Mouse (Mus musculus) mesoderm, embryonic 11.5 days (tissue): ENCODE results near the gene Olfr1058.
"Not testable (repeated sequence)": the region's sequence is repeated elsewhere in the genome, so short reads cannot be mapped to it uniquely, and the experiment has no call there.

Source experiments
- DNase-seq: peaks from one replicate; pipeline ENCODE4 v3.0.0-alpha.2; 2012; ENCODE audit warnings: low read depth, low spot score

The Olfr1058 gene

GRCm38 (mm10) chr2:86388461-86388860 is at the start of gene Olfr1058:
Olfr1058 (minus strand) TSS chr2:86388561.
- not testable (repeated sequence) for DNase-seq

- not testable (repeated sequence) for DNase-seq
Measured at GRCm38 (mm10) chr2:86428511-86428910, 40.1 kb upstream of the Olfr1058 start.

- not testable (repeated sequence) for DNase-seq
Measured at GRCm38 (mm10) chr2:86426649-86427048, 38.3 kb upstream of the Olfr1058 start, which contains the start of gene Olfr1062. Olfr1062 (minus strand) TSS chr2:86426749.

- DNase-seq: no peak
Measured at GRCm38 (mm10) chr2:86413950-86414349, 25.6 kb upstream of the Olfr1058 start, which contains the start of gene Olfr1061. Olfr1061 (minus strand) TSS chr2:86414050.

GRCm38 (mm10) chr2:86395114-86395513 is 6.8 kb upstream of the Olfr1058 start:
- DNase-seq: no peak

- no peak for DNase-seq
Measured at GRCm38 (mm10) chr2:86378293-86378692, 10.1 kb downstream of the Olfr1058 start, which contains the start of gene Olfr1057. Olfr1057 (minus strand) TSS chr2:86378393.

GRCm38 (mm10) chr2:86366342-86366741 is 22.0 kb downstream of the Olfr1058 start:
- DNase-seq: not testable (repeated sequence)

- DNase-seq: no peak
Measured at GRCm38 (mm10) chr2:86362369-86362768, 26.0 kb downstream of the Olfr1058 start, which contains the start of gene Olfr1056. Olfr1056 (minus strand) TSS chr2:86362469.

GRCm38 (mm10) chr2:86351751-86352150 is 36.6 kb downstream of the Olfr1058 start:
- not testable (repeated sequence) for DNase-seq

- peak; percentile 1 for DNase-seq
Measured at GRCm38 (mm10) chr2:86350184-86350583, 38.2 kb downstream of the Olfr1058 start, which contains the start of gene Olfr1055. Olfr1055 (minus strand) TSS chr2:86350284.

GRCm38 (mm10) chr2:86335333-86335732 is 53.0 kb downstream of the Olfr1058 start, which contains the start of gene Olfr1054:
Olfr1054 (minus strand) TSS chr2:86335433.
- no peak for DNase-seq
